Mouse (Mus musculus): ENCODE results near the gene Ficd. TPM values are rescaled to one million over a fixed set of nuclear protein-coding genes. Genes with fewer than 3 reads are reported as not detected.

Ficd gene
- total and polyA plus RNA-seq, 2 experiments from 2014 or later: 8.7 to 11.7 TPM

DNA sequence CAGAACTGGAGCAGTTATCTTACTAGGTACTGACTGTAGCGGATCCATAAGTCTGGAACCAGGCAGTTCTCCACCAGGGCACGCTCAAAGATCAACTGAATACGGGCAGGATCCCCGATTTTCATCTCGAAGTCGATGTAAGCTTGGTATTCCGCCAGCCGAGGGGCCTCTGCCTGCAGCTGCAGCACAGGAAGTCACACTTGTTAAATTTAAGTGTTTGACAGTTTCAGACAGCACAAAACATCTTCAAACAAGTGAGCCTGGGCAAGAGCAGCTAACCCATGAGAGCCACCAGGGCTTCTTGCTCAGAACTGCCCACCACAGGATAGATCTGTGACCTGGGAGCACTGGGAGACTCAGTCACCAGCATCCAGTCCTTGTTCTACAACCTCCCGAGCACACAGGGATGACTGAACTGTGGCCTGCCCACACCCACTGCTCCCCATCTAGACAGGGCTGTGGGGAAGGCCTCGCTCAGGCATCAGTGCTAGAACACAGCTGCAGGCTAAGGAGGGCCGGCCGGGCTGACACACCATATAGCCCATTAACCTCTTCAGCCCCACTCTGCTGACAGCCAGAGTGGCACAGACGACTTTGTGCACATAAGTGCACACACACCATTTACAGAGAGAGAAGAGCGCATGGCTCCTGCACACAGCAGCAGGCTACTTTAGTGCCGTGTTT lies 19.9 kb downstream of the Ficd start:
- no peak overlapping the region for H3K4me2 ChIP-seq (ENCODE audit: low read depth, low read length)
- WGBS: 91% methylated on average over 15 of the region's 15 CpGs
- ATAC-seq: no peak
- TF ChIP-seq CTCF (IDR thresholded peaks at IDR 0.05; ENCODE audit: low read depth): no peak
- no peaks in the 10 kb centered on the region for H3K27me3 ChIP-seq (ENCODE audit: insufficient read depth, low read length)
- H3K27ac ChIP-seq: no peak overlapping the region
- no peak overlapping the region for H3K4me3 ChIP-seq (ENCODE audit: low read length)
- no peak overlapping the region for H3K9ac ChIP-seq (replicated peaks; ENCODE audit: low read length)
- peaks cover 91% of the 10 kb centered on the region for H3K36me3 ChIP-seq (ENCODE audit: insufficient read depth, low read length)
- H3K9me3 ChIP-seq (ENCODE audit: low read length): no peaks in the 10 kb centered on the region
- H3K4me1 ChIP-seq (ENCODE audit: insufficient read depth, low read length): no peaks in the 10 kb centered on the region
- no peak for DNase-seq (ENCODE audit: low spot score)

DNA sequence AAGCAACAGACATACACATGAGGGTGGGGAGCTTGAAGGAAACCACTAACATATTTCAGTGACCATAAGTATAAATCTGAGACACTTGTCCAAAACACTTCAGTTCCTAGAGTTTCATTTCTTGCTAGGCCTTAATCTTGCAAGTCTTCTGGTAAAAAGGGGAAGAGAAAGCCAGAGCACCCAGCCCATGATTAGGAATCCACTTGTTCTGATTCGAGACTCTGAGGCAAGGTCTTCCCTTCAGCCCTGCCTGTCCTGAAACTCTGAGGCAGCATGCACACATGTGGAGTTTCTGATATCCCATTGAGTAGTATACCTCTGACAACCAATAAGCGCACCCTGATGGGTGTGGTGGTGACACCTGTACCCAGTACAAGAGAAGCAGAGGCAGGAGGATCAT lies 26.0 kb downstream of the Ficd start:
- DNase-seq (ENCODE audit: low spot score) (no peak), ATAC-seq (no peak)
- peaks cover 49% of the 10 kb centered on the region for H3K36me3 ChIP-seq (ENCODE audit: insufficient read depth, low read length)

DNA sequence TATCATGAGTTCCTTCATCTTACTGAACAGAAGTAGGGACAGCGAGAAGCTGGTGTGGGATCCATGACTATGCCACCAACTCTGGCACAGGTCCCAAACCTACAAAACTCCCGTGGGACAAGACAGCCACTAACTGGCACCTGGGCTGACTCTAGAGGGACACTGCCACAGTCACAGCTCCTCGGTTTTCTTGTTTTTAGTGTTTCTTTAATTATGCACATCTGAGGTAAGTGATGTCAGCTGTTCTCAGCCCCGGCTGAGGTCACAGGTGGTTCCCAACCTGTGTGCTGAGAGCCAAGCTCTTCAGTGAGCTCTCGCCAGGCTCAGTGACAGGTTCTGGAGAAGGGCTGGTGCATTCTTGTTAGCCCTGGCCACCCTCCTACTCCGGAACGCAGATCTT lies 28.8 kb downstream of the Ficd start:
- no peak for TF ChIP-seq CTCF (IDR thresholded peaks at IDR 0.05; ENCODE audit: low read depth)
- Histone ChIP-seq H3K9me3 (ENCODE audit: low read length) (no peaks in the 10 kb centered on the region), H3K4me2 (ENCODE audit: low read depth, low read length) (no peak overlapping the region), H3K4me1 (ENCODE audit: insufficient read depth, low read length) (no peaks in the 10 kb centered on the region), H3K36me3 (ENCODE audit: insufficient read depth, low read length) (peaks cover 27% of the 10 kb centered on the region; the same call in 1 of the 2 replicates), H3K27ac (no peak overlapping the region), H3K4me3 (ENCODE audit: low read length) (no peak overlapping the region), H3K9ac (replicated peaks; ENCODE audit: low read length) (no peak overlapping the region), H3K27me3 (ENCODE audit: insufficient read depth, low read length) (no peaks in the 10 kb centered on the region)
- ATAC-seq (no peak), DNase-seq (ENCODE audit: low spot score) (no peak)
- 91% methylated on average over 7 of the region's 7 CpGs for WGBS

More for the DNA sequence above, 26.0 kb downstream of the Ficd start:
- 96% methylated on average over 2 of the region's 2 CpGs for WGBS
- Histone ChIP-seq H3K4me2 (ENCODE audit: low read depth, low read length) (no peak overlapping the region), H3K9ac (replicated peaks; ENCODE audit: low read length) (no peak overlapping the region), H3K9me3 (ENCODE audit: low read length) (no peaks in the 10 kb centered on the region), H3K27ac (no peak overlapping the region), H3K4me1 (ENCODE audit: insufficient read depth, low read length) (no peaks in the 10 kb centered on the region), H3K4me3 (ENCODE audit: low read length) (no peak overlapping the region), H3K27me3 (ENCODE audit: insufficient read depth, low read length) (no peaks in the 10 kb centered on the region)
- TF ChIP-seq CTCF (IDR thresholded peaks at IDR 0.05; ENCODE audit: low read depth): no peak

GRCm38 (mm10) chr5:113765641-113766526 lies 30.3 kb downstream of the Ficd start:
- Histone ChIP-seq H3K9ac (replicated peaks; ENCODE audit: low read length) (no peak overlapping the region), H3K4me3 (ENCODE audit: low read length) (no peak overlapping the region), H3K4me2 (ENCODE audit: low read depth, low read length) (no peak overlapping the region), H3K36me3 (ENCODE audit: insufficient read depth, low read length) (peaks cover 16% of the 10 kb centered on the region; the same call in 1 of the 2 replicates), H3K27ac (no peak overlapping the region), H3K27me3 (ENCODE audit: insufficient read depth, low read length) (no peaks in the 10 kb centered on the region), H3K4me1 (ENCODE audit: insufficient read depth, low read length) (peaks cover 12% of the 10 kb centered on the region), H3K9me3 (ENCODE audit: low read length) (no peaks in the 10 kb centered on the region)
- ATAC-seq: no peak
- DNase-seq (ENCODE audit: low spot score): no peak
- WGBS: 90% methylated on average over 13 of the region's 13 CpGs
- TF ChIP-seq CTCF (IDR thresholded peaks at IDR 0.05; ENCODE audit: low read depth): no peak

DNA sequence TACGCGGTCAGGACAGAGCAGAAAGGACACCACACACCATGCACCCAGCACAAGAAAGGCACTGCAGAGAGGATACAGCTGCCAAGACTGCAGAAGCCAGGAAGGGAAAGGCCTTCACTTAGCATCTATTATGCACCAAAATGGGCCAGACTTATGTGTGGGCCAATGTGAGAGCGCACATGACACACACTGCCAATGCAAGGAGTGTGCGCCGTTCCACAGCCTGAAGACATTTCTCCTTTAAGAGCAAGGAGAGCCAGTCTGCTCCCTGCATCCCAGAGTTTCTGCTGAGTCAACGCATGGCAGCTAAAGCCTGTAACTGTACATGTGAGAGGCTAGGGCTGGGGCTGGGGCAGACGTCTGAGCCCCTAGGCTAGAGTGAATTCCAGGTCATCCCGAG lies 33.2 kb downstream of the Ficd start:
- 93% methylated on average over 8 of the region's 8 CpGs for WGBS
- Histone ChIP-seq H3K36me3 (ENCODE audit: insufficient read depth, low read length) (peaks cover 14% of the 10 kb centered on the region; the same call in 1 of the 2 replicates), H3K4me2 (ENCODE audit: low read depth, low read length) (no peak overlapping the region), H3K4me3 (ENCODE audit: low read length) (no peak overlapping the region), H3K9ac (replicated peaks; ENCODE audit: low read length) (no peak overlapping the region), H3K27me3 (ENCODE audit: insufficient read depth, low read length) (no peaks in the 10 kb centered on the region), H3K9me3 (ENCODE audit: low read length) (no peaks in the 10 kb centered on the region), H3K27ac (no peak overlapping the region), H3K4me1 (ENCODE audit: insufficient read depth, low read length) (peaks cover 12% of the 10 kb centered on the region)
- no peak for ATAC-seq
- no peak for TF ChIP-seq CTCF (IDR thresholded peaks at IDR 0.05; ENCODE audit: low read depth)
- DNase-seq (ENCODE audit: low spot score): no peak

DNA sequence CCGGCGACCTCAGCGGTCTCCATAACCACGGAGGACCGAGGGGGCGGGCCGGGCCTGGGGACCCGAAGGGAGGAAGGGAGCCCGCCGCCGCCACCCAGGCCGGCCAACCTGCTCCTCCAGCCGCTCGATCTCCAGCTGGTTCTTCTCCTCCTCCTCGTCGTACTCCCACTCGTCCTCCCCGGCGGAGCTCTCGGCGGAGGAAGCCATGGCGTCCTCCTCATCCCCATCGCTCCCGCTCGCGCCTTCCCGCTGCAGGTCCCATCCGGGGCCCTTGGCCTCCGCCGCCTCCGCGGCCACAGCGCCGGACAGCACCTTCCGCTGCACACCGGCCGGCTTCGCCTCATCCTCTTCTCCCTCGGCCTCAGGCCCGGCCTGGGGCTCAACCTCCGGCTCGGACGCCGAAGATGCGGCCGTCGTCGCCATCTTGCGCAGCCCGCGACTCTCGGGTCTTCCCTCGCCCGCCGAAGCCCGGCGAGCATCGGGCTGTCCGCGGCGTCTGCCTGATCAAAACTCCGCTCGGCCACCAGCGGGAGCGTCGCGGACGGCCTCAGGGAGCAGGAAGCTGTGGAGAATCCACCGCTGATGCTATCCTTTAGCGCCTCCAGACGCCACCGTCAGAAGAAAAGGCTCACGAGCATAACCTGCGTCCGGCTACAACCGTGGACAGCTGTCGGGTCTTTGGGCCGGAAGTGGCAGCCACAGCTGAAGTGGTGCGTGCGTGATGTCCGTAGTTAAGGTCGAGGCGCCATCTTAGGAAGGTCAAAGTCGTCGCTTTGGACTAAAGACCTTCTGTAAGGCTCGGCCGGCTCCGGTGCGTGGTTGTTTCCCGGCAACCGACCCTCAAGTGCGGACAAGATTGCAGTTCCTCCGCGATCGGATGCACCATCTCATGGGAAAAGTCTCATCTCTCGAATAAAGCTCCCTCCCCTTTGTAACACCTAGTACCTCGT lies 35.9 kb downstream of the Ficd start:
- ATAC-seq (peak; percentile 86), DNase-seq (ENCODE audit: low spot score) (peak; percentile 94)
- WGBS: under 1% methylated on average over 85 of the region's 97 CpGs
- peak overlapping the region; percentile 80 for H3K4me3 ChIP-seq (ENCODE audit: low read length)
- no peaks in the 10 kb centered on the region for H3K9me3 ChIP-seq (ENCODE audit: low read length)
- H3K27me3 ChIP-seq (ENCODE audit: insufficient read depth, low read length): no peaks in the 10 kb centered on the region
- H3K36me3 ChIP-seq (ENCODE audit: insufficient read depth, low read length): peaks cover 21% of the 10 kb centered on the region
- H3K27ac ChIP-seq: peak overlapping the region; percentile 95
- TF ChIP-seq CTCF (IDR thresholded peaks at IDR 0.05; ENCODE audit: low read depth): 0 out of 2 replicates have a peak, but pooled peaks have one; percentile 1
- peak overlapping the region; percentile 94 for H3K4me2 ChIP-seq (ENCODE audit: low read depth, low read length)
- peak overlapping the region; percentile 85 for H3K9ac ChIP-seq (replicated peaks; ENCODE audit: low read length)
- peaks cover 12% of the 10 kb centered on the region for H3K4me1 ChIP-seq (ENCODE audit: insufficient read depth, low read length)
